Mouse (Mus musculus): Measurements from ENCODE around the gene Plpp4. TPM values are rescaled to one million over a fixed set of nuclear protein-coding genes. Genes with fewer than 3 reads are reported as not detected.

The Plpp4 gene
- total and polyA plus RNA-seq, 2 experiments from 2014 or later: 6.7 to 8.6 TPM

DNA sequence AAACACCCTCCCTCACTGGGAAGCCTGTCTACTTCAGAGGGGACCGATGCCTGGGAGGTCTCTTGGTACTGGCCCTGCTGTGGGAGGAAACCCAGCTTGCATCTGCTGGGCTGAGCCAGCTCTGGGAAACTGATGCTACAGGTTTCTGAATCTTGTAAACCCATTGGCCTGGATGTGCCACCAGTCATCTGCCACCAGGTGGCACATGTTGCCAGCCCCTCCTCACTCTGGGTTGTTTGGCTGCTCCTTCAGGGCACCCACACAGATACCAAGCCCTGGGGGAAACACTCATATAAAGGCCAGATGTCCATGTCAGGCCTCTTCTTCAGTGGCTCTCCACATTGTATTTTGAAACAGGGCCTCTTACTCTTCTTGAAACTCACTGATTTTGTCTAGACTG lies 36.4 kb downstream of the Plpp4 start:
- no peak overlapping the region for H3K4me3 ChIP-seq (ENCODE audit: low read depth, low read length)
- H3K36me3 ChIP-seq (ENCODE audit: insufficient read depth): no peaks in the 10 kb centered on the region
- DNase-seq: no peak
- no peaks in the 10 kb centered on the region for H3K9me3 ChIP-seq (ENCODE audit: low read length)
- TF ChIP-seq CTCF (IDR thresholded peaks at IDR 0.05; ENCODE audit: low read depth): peak; percentile 55
- no peak overlapping the region for H3K27ac ChIP-seq (ENCODE audit: low read depth, low read length)
- no peak overlapping the region for H3K4me2 ChIP-seq (ENCODE audit: low read depth)
- H3K4me1 ChIP-seq (ENCODE audit: insufficient read depth): no peaks in the 10 kb centered on the region
- H3K9ac ChIP-seq: no peak overlapping the region
- H3K27me3 ChIP-seq (ENCODE audit: insufficient read depth, low read length): no peaks in the 10 kb centered on the region
- no peak for ATAC-seq
- 92% methylated on average over 1 of the region's 1 CpGs for WGBS

GRCm38 (mm10) chr7:129301622-129302021 lies 44.8 kb downstream of the Plpp4 start:
- H3K4me3 ChIP-seq (ENCODE audit: low read depth, low read length): no peak overlapping the region
- no peak overlapping the region for H3K27ac ChIP-seq (ENCODE audit: low read depth, low read length)
- no peak overlapping the region for H3K4me2 ChIP-seq (ENCODE audit: low read depth)
- no peaks in the 10 kb centered on the region for H3K9me3 ChIP-seq (ENCODE audit: low read length)
- H3K27me3 ChIP-seq (ENCODE audit: insufficient read depth, low read length): no peaks in the 10 kb centered on the region
- no peak overlapping the region for H3K9ac ChIP-seq
- H3K4me1 ChIP-seq (ENCODE audit: insufficient read depth): no peaks in the 10 kb centered on the region
- WGBS: 76% methylated on average over 5 of the region's 5 CpGs
- peak; percentile 48 for DNase-seq
- H3K36me3 ChIP-seq (ENCODE audit: insufficient read depth): no peaks in the 10 kb centered on the region
- no peak for TF ChIP-seq CTCF (IDR thresholded peaks at IDR 0.05; ENCODE audit: low read depth)
- ATAC-seq: peak; percentile 34; the same call in 1 of the 2 replicates

DNA sequence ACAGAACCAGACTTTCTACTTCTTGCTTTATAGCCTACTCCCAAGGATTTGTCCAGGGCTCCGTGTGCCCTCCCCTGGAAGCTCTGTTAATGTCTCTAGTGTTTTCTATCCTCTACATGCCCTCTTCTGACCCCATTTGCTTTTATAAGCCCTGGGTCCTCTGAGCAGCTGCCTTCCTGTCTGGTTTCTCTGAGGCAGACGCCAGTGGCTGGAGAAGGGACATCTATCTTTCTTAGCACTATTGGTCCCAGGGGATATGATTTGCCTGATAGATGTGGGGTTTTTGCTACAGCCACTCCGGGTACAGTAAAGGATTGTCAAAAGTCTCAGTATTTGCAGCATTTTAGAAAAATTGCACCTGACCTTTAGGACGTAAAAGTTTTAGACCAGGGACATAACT lies 46.5 kb downstream of the Plpp4 start:
- ATAC-seq: no peak

GRCm38 (mm10) chr7:129307042-129307825 lies 50.4 kb downstream of the Plpp4 start:
- Histone ChIP-seq H3K4me2 (ENCODE audit: low read depth) (no peak overlapping the region), H3K9me3 (ENCODE audit: low read length) (no peaks in the 10 kb centered on the region), H3K27me3 (ENCODE audit: insufficient read depth, low read length) (no peaks in the 10 kb centered on the region), H3K4me1 (ENCODE audit: insufficient read depth) (no peaks in the 10 kb centered on the region), H3K4me3 (ENCODE audit: low read depth, low read length) (no peak overlapping the region), H3K36me3 (ENCODE audit: insufficient read depth) (no peaks in the 10 kb centered on the region), H3K27ac (ENCODE audit: low read depth, low read length) (no peak overlapping the region), H3K9ac (no peak overlapping the region)
- DNase-seq (peak; percentile 32), ATAC-seq (peak; percentile 53)
- peak; percentile 53 for TF ChIP-seq CTCF (IDR thresholded peaks at IDR 0.05; ENCODE audit: low read depth)
- 17% methylated on average over 13 of the region's 13 CpGs for WGBS

More for the DNA sequence above, 46.5 kb downstream of the Plpp4 start:
- 87% methylated on average over 4 of the region's 4 CpGs for WGBS
- Histone ChIP-seq H3K27me3 (ENCODE audit: insufficient read depth, low read length) (no peaks in the 10 kb centered on the region), H3K4me1 (ENCODE audit: insufficient read depth) (no peaks in the 10 kb centered on the region), H3K4me3 (ENCODE audit: low read depth, low read length) (no peak overlapping the region), H3K36me3 (ENCODE audit: insufficient read depth) (no peaks in the 10 kb centered on the region), H3K9ac (no peak overlapping the region), H3K27ac (ENCODE audit: low read depth, low read length) (no peak overlapping the region), H3K9me3 (ENCODE audit: low read length) (no peaks in the 10 kb centered on the region), H3K4me2 (ENCODE audit: low read depth) (no peak overlapping the region)
- no peak for DNase-seq
- no peak for TF ChIP-seq CTCF (IDR thresholded peaks at IDR 0.05; ENCODE audit: low read depth)

DNA sequence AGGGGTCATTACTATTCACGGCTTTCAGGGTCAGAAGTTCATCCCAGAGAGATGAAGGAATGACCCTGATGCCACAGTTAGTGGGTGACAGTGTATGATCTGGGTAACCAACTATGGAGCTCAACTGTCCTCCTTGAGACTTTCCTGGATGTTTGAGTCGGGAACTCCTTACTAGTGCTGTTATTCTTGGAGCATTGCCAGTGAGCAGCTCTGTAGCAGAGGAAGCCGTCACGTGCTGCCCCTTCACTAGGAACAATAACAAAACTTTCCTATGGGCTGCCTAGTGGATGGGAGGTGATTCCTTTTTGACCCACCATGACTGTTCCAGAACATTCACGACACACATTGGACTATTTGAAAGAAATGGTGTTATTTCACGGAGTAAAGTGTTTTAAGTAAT lies 51.8 kb downstream of the Plpp4 start:
- Histone ChIP-seq H3K27me3 (ENCODE audit: insufficient read depth, low read length) (no peaks in the 10 kb centered on the region), H3K4me3 (ENCODE audit: low read depth, low read length) (no peak overlapping the region), H3K4me1 (ENCODE audit: insufficient read depth) (no peaks in the 10 kb centered on the region), H3K9me3 (ENCODE audit: low read length) (no peaks in the 10 kb centered on the region), H3K9ac (no peak overlapping the region), H3K4me2 (ENCODE audit: low read depth) (no peak overlapping the region), H3K36me3 (ENCODE audit: insufficient read depth) (no peaks in the 10 kb centered on the region), H3K27ac (ENCODE audit: low read depth, low read length) (no peak overlapping the region)
- DNase-seq (no peak), ATAC-seq (no peak)
- TF ChIP-seq CTCF (IDR thresholded peaks at IDR 0.05; ENCODE audit: low read depth): no peak
- 51% methylated on average over 6 of the region's 6 CpGs for WGBS

- Histone ChIP-seq H3K4me1 (ENCODE audit: insufficient read depth) (no peaks in the 10 kb centered on the region), H3K27ac (ENCODE audit: low read depth, low read length) (no peak overlapping the region), H3K9ac (no peak overlapping the region), H3K9me3 (ENCODE audit: low read length) (no peaks in the 10 kb centered on the region), H3K4me2 (ENCODE audit: low read depth) (no peak overlapping the region), H3K4me3 (ENCODE audit: low read depth, low read length) (no peak overlapping the region), H3K36me3 (ENCODE audit: insufficient read depth) (no peaks in the 10 kb centered on the region), H3K27me3 (ENCODE audit: insufficient read depth, low read length) (no peaks in the 10 kb centered on the region)
- DNase-seq: no peak
- ATAC-seq: no peak
- 72% methylated on average over 6 of the region's 6 CpGs for WGBS
- TF ChIP-seq CTCF (IDR thresholded peaks at IDR 0.05; ENCODE audit: low read depth): no peak
Measured at GRCm38 (mm10) chr7:129312521-129312920, 55.7 kb downstream of the Plpp4 start.

GRCm38 (mm10) chr7:129313969-129314368 lies 57.1 kb downstream of the Plpp4 start:
- Histone ChIP-seq H3K4me1 (ENCODE audit: insufficient read depth) (no peaks in the 10 kb centered on the region), H3K4me2 (ENCODE audit: low read depth) (no peak overlapping the region), H3K9ac (no peak overlapping the region), H3K4me3 (ENCODE audit: low read depth, low read length) (no peak overlapping the region), H3K27ac (ENCODE audit: low read depth, low read length) (no peak overlapping the region), H3K27me3 (ENCODE audit: insufficient read depth, low read length) (no peaks in the 10 kb centered on the region), H3K36me3 (ENCODE audit: insufficient read depth) (no peaks in the 10 kb centered on the region), H3K9me3 (ENCODE audit: low read length) (no peaks in the 10 kb centered on the region)
- TF ChIP-seq CTCF (IDR thresholded peaks at IDR 0.05; ENCODE audit: low read depth): no peak
- 29% methylated on average over 2 of the region's 2 CpGs for WGBS
- ATAC-seq (no peak), DNase-seq (no peak)

Data from forebrain, postnatal 0 days (tissue).